Mouse (Mus musculus): ENCODE results near the gene Kcnn1. TPM values are rescaled to one million over a fixed set of nuclear protein-coding genes. Genes with fewer than 3 reads are reported as not detected.

Gene Kcnn1
- total RNA-seq, 1 experiment from 2014 or later = not detected

- ATAC-seq (replicated peaks; ENCODE audit: insufficient number of reproducible peaks, low FRiP score, low TSS enrichment, poor library complexity, severe bottlenecking) = no peak
These were observed 12.8 kb downstream of the Kcnn1 start for GRCm38 (mm10) chr8:70850132-70850845.

DNA sequence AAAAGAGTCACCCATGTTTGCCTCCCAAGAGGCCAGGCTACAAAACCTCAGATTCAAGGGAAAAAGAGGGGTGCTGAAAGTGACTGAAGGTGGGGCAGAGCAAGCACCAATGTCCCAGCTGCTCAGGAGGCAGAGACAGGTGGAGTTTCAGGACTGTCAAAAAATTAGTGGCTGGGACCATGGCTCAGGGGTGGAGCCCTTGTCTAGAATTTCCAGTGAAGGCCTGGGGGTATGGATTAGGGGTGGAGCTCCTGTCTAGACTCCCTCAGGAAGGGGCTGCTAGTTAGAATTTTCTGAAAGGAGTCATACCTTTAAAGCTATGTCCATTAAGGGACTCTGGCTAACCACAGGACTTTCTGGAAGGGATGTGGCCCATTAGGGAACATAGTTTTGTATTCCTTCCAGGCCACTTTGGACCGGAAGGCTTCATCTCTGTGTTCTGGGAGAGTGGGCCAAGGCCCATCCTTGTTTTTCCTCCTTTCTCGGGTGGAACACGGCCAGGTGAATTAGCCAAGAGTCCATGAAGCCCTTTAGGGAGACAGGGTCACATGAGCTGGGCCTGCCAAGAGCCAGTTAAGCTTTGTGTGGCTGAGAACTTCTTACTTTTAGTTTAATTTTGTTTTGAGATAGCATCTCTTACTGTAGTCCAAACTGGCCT lies 13.6 kb downstream of the Kcnn1 start:
- no peak for ATAC-seq (replicated peaks; ENCODE audit: insufficient number of reproducible peaks, low FRiP score, low TSS enrichment, poor library complexity, severe bottlenecking)

GRCm38 (mm10) chr8:70846371-70847154 lies 16.5 kb downstream of the Kcnn1 start:
- ATAC-seq (replicated peaks; ENCODE audit: insufficient number of reproducible peaks, low FRiP score, low TSS enrichment, poor library complexity, severe bottlenecking) = no peak

- no peak for ATAC-seq (replicated peaks; ENCODE audit: insufficient number of reproducible peaks, low FRiP score, low TSS enrichment, poor library complexity, severe bottlenecking)
These were observed 17.9 kb downstream of the Kcnn1 start for GRCm38 (mm10) chr8:70845108-70845507.

DNA sequence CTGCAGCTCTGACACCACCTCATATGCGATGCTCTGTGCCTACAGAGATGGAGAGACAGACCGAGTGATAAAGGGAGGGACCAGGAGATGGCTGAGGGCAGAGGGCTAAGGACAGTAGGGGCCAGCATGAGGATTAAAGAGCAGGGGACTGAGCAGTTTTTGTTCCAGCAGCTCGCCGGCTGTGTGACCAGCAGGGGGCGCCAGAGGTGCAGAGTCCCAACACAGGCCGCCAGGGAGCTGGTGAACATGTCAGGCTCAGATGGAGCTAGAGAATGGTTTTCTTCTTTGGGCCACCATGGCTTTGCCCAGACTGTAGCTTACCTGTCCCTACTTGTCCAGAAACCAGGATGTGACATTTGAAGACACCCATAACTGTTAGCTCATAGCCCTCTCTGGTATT lies 18.5 kb downstream of the Kcnn1 start:
- ATAC-seq (replicated peaks; ENCODE audit: insufficient number of reproducible peaks, low FRiP score, low TSS enrichment, poor library complexity, severe bottlenecking) = peak; percentile 39; the same call in 1 of the 2 replicates

GRCm38 (mm10) chr8:70843941-70844340 lies 19.1 kb downstream of the Kcnn1 start:
- no peak for ATAC-seq (replicated peaks; ENCODE audit: insufficient number of reproducible peaks, low FRiP score, low TSS enrichment, poor library complexity, severe bottlenecking)

DNA sequence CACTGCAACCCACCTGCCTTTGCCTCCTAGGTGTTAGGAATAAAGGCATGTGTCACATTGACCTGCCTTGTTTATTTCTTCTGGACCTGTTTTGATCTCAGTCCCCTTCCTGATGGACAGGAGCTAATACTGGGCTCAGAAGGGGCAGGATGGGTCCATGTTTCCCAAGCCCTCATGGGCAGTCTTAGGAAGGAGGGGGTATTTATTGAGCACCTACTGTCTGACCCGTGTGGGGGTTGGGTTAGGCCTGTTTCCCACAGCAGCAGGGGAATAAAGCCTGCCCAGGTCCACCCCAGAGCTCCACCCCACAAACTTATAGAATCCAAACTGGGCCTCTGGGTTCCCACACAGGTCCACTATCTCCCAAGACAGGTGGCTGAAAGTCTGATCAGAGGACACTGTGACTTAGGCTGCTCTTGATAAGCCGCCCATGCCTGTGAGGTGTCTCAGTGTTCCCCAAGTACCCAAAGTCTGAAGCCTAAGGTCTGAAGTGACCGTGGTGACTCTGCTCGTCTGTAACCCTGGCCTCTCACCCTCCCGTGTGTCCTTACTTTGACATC lies 19.8 kb downstream of the Kcnn1 start:
- no peak for ATAC-seq (replicated peaks; ENCODE audit: insufficient number of reproducible peaks, low FRiP score, low TSS enrichment, poor library complexity, severe bottlenecking)

GRCm38 (mm10) chr8:70842484-70842883 lies 20.6 kb downstream of the Kcnn1 start:
- ATAC-seq (replicated peaks; ENCODE audit: insufficient number of reproducible peaks, low FRiP score, low TSS enrichment, poor library complexity, severe bottlenecking) = no peak

DNA sequence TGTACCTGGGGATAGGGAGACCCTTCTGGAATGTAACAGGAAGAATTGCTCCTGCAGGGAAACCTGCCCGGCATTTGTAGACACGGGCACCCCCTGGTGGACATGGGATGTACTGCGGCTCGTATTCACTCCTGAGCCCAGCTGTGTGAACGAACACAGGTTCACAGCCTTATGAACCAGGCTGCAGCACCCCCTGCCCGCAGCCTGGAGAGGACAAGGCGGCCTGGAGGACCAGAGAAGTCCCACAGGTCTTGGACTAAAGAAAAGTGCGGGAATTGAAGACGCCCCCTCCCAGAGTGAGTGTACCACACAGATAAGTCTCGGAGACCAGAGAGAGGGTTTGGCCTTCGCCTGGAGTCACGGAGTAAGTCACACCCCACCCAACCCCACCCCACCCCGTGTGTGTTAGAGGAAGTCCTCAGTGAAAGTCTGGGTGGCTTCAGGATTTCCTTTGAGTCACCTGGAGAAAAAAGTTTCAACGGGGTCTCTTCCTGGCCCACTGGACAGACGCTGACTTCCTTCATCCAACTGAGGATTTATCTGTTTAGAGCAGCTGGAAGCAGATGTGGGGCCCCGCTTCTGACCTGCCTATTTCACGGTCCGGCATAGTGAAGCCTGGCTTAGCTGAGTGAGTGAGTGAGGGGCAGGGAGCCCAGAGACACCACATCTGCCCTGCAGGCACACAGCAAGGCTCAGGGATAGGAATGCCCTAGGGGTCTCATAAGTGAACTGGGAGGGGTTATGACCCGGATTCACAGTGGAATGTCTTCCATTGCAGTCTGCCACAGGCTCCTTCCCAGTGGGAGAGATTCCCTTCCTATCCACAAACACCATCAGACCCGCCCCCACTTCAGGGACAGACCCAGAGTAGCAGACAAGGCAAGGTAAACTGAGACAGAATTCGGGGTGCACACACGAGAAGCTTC lies 21.6 kb downstream of the Kcnn1 start:
- ATAC-seq (replicated peaks; ENCODE audit: insufficient number of reproducible peaks, low FRiP score, low TSS enrichment, poor library complexity, severe bottlenecking) = peak; percentile 23; the same call in 1 of the 2 replicates

DNA sequence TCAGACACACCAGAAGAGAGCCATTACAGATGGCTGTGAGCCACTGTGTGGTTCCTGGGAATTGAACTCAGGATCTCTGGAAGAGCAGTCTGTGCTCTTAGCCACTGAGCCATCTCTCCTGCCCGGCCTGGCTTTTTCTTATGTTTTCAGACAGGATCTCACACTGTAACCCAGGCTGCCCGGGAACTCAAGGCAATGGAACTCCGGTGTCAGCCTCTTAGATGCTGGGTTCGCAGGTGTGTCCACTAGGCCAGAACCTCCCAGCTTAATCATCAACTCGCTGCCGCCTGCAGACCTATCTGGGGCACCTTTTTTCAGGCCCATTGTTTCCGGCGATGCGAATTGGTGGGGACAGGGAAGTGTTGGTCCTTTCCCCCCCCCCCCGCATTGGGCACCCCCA lies 22.5 kb downstream of the Kcnn1 start:
- ATAC-seq (replicated peaks; ENCODE audit: insufficient number of reproducible peaks, low FRiP score, low TSS enrichment, poor library complexity, severe bottlenecking) = no peak

DNA sequence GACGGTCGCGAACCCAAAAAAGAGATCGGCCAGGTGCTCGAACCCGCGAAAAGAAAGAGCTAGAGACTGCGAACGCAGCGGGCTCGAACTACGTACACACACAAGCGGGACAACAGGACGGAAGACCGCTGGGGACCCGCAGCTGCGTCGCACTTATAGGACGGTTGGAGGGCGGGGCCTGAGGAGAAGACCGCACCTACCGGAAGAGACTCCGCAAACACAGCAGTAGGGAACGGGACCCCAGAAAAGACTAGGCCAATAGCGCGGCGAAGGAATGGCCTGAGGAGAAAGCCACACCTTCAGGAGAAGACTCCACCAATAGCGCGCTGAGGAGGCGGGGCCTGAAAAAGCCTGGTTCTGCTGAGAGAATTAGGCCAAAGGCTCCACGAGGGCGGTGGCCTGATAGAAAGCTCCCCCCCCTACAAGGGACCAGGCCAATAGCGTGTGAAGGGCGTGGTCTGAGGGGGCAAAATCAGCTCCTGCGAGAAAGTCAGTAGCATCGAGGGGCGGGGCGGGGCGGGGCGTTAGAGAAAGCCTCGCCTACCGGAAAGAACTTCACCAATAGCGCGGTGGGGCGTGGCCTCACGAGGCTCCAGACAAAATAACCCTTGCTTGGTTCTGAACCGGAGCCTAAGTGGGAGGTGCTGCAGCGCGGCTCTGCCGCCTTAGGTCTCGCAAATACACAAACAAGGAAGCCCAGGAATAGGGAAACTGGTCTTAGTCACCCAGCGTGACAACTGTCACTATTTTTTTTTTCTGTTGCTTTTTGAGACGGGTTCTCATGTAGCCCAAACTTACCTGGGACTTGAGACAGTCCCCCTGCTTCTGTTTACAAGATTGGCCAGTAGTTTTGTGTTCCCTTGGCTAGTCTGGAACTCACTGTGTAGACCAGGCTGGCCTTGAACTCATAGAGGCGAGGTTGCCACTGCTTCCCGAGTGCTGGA lies 23.4 kb downstream of the Kcnn1 start, which contains the start of gene Arrdc2:
TSS of gene Arrdc2 (minus strand) at position 313 of the 944 bp plus-strand sequence.
- ATAC-seq (replicated peaks; ENCODE audit: insufficient number of reproducible peaks, low FRiP score, low TSS enrichment, poor library complexity, severe bottlenecking) = peak; percentile 78

- ATAC-seq (replicated peaks; ENCODE audit: insufficient number of reproducible peaks, low FRiP score, low TSS enrichment, poor library complexity, severe bottlenecking) = no peak
These were observed 24.2 kb downstream of the Kcnn1 start for GRCm38 (mm10) chr8:70838654-70839407.

DNA sequence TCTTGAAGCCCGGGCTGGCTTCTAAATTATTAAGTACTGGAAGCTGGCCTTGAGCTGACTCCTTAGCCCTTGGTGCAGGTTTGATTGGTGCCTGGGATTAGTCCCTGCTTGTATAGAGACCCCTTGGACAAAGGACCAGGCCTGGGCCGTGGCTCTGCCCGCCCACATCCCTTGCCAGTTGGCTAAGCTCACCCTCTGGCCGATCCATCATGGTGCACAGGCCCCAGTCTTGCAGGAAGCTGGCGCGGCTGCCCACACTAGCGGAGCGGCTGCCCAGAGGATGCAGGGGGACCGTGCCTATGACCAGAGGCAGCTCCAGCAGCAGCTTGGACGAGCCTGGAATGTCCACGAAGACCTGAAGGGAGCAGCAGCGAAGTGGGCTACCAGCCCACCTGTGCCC lies 26.4 kb downstream of the Kcnn1 start:
- no peak for ATAC-seq (replicated peaks; ENCODE audit: insufficient number of reproducible peaks, low FRiP score, low TSS enrichment, poor library complexity, severe bottlenecking)

- ATAC-seq (replicated peaks; ENCODE audit: insufficient number of reproducible peaks, low FRiP score, low TSS enrichment, poor library complexity, severe bottlenecking) = no peak
These were observed 29.0 kb downstream of the Kcnn1 start for GRCm38 (mm10) chr8:70834071-70834470.

DNA sequence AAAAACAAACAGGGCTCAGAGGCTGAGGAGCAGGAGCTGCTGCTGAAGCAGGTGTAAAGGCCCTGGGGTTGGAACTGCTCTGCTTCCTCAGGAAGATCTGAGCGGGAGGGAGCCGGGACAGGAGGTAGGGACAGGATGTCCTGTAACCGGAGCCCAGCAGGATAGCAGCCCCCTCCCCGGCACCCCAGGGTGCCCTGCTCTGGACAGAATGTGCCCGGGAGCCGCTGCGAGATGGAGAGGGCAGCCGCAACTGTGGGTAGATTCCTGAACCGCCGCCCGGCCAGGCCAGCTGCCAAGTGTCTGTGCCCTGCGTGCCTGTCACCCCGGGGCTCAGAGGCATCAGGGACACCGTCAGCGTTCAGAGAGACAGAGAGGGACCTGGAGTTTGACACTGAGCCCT lies 29.5 kb downstream of the Kcnn1 start:
- 0 out of 2 replicates have a peak, but pooled peaks have one; percentile 1 for ATAC-seq (replicated peaks; ENCODE audit: insufficient number of reproducible peaks, low FRiP score, low TSS enrichment, poor library complexity, severe bottlenecking)

- peak; percentile 67 for ATAC-seq (replicated peaks; ENCODE audit: insufficient number of reproducible peaks, low FRiP score, low TSS enrichment, poor library complexity, severe bottlenecking)
These were observed 30.0 kb downstream of the Kcnn1 start for GRCm38 (mm10) chr8:70833018-70833482.
